30 mouse cellular contexts compared by ENCODE assay signal in genomic region chr2:107304707-107305106, GRCm38 (mm10). TPM values are rescaled to one million over a fixed set of nuclear protein-coding genes. Genes with fewer than 3 reads are reported as not detected.
DNase-seq lines count a peak whose midpoint lies in the region; ATAC-seq and TF ChIP-seq lines count a peak whose summit lies in the region.
"Had no signal": no experiment of that assay in that cellular context is flagged by ENCODE, and none has a peak within 500 bp of the region (broad histone marks: within the 10 kb centered on the region; RNA-seq: fewer than 3 reads in every experiment).

No protein-coding gene starts in this region.

- no peak overlapping the region for H3K4me2 ChIP-seq in heart, embryonic 15.5 days
- H3K4me2 ChIP-seq: forebrain, embryonic 13.5 days; heart, embryonic 12.5 days; hindbrain, embryonic 14.5 days had no signal

- intact Hi-C loops in left cerebral cortex, adult 2 months (cut with DNase I) = no loop called here

- no peaks in the 10 kb centered on the region for H3K9me3 ChIP-seq in heart, embryonic 15.5 days (replicated peaks)
- H3K9me3 ChIP-seq: forebrain, embryonic 10.5 days; forebrain, embryonic 13.5 days; heart, embryonic 12.5 days had no signal

- H3K27me3 ChIP-seq in heart, embryonic 15.5 days = no peaks in the 10 kb centered on the region
- H3K27me3 ChIP-seq: forebrain, embryonic 13.5 days; heart, embryonic 12.5 days had no signal

- no peak overlapping the region for H3K9ac ChIP-seq in heart, embryonic 15.5 days
- H3K9ac ChIP-seq: forebrain, embryonic 13.5 days; heart, embryonic 12.5 days; hindbrain, embryonic 14.5 days had no signal

- 23% methylated on average over 3 of the region's 3 CpGs for WGBS in heart, embryonic 15.5 days

- no peak for DNase-seq in frontal cortex, postnatal 14 days (ENCODE audit: low spot score in 2 of 2)
- DNase-seq in heart, adult 18-20 months = no peak
- DNase-seq in left cerebral cortex, adult 2 months (ENCODE audit: extremely low spot score in 1 of 2, low spot score in 2 of 2) = no peak
- DNase-seq in left cerebral cortex, adult 8-10 months (ENCODE audit: low spot score in 2 of 2) = no peak
- DNase-seq in MN1 (ENCODE audit: low spot score) = peak; percentile 49
- DNase-seq in urinary bladder, postnatal 14 days (ENCODE audit: low spot score) = no peak
- DNase-seq: adrenal gland, adult 8-10 months; adrenal gland, postnatal 25 days; cerebellum, adult 18-20 months; cerebellum, adult 9-10 months; cerebellum, postnatal 14 days; gastrocnemius, postnatal 10 days; gastrocnemius, postnatal 36 days; heart, postnatal 10 days; heart, postnatal 36 days; kidney, adult 18-20 months had no signal

- no peaks in the 10 kb centered on the region; the same call in 1 of the 2 replicates for H3K36me3 ChIP-seq in heart, embryonic 15.5 days
- H3K36me3 ChIP-seq: forebrain, embryonic 10.5 days; heart, embryonic 12.5 days had no signal

- no peak for TF ChIP-seq CTCF in left cerebral cortex, adult 2 months (IDR thresholded peaks at IDR 0.05)

- H3K27ac ChIP-seq in heart, embryonic 15.5 days = 0 out of 2 replicates have a peak overlapping the region, but pooled peaks have one; percentile 70
- peak overlapping the region; percentile 21; the same call in 1 of the 2 replicates for H3K27ac ChIP-seq in left cerebral cortex, adult 2 months
- H3K27ac ChIP-seq: forebrain, embryonic 10.5 days; forebrain, embryonic 13.5 days; hindbrain, embryonic 14.5 days; hindbrain, postnatal 0 days had no signal

- peak; percentile 90 for ATAC-seq in frontal cortex, adult (ENCODE audit: low TSS enrichment)
- ATAC-seq in heart, embryonic 15.5 days (replicated peaks; ENCODE audit: insufficient number of reproducible peaks, insufficient read depth, low FRiP score, low read depth) = no peak
- ATAC-seq: activated CD4-positive, CD25-positive, alpha-beta regulatory T cell, adult 4 months; CD4-positive, CD25-positive, alpha-beta regulatory T cell, adult 4 months; forebrain, embryonic 13.5 days; hindbrain, postnatal 0 days; inflammation-experienced regulatory T-cells, adult 6 months; intestine, embryonic 16.5 days had no signal

- no peak overlapping the region for H3K4me3 ChIP-seq in heart, embryonic 15.5 days
- no peak overlapping the region for H3K4me3 ChIP-seq in left cerebral cortex, adult 2 months
- H3K4me3 ChIP-seq: forebrain, embryonic 10.5 days; forebrain, embryonic 13.5 days; heart, embryonic 12.5 days had no signal

- H3K4me1 ChIP-seq in heart, embryonic 15.5 days (replicated peaks) = peaks cover 14% of the 10 kb centered on the region
- H3K4me1 ChIP-seq: forebrain, embryonic 10.5 days; forebrain, embryonic 13.5 days had no signal

RNA-seq across cellular contexts. Expression of gene Kcna4, which starts 14.3 kb away (rescaled TPM):
- 5.0 and 6.6 TPM in 2 replicates for polyA plus RNA-seq in heart, embryonic 15.5 days (2015; fragmentation: Nextera tagmentation; extraction: Ambion mirVana)
- under 1 TPM; 0.79 to 0.80 TPM for total RNA-seq in heart, adult 18-20 months (2021)
- total RNA-seq in left cerebral cortex, adult 2 months (2021) = 10 to 100 TPM; 36.2 to 39.4 TPM
- 10 to 100 TPM; 41.9 to 58.6 (median 52.6) TPM for total RNA-seq in left cerebral cortex, adult 8-10 months (2022)
- total RNA-seq: gastrocnemius, adult 18-20 months; gastrocnemius, postnatal 36 days; granulocyte monocyte progenitor cell, adult 5-6 weeks; MEL had no signal
- polyA plus RNA-seq: activated CD4-positive, CD25-positive, alpha-beta regulatory T cell, adult 4 months; CD4-positive, CD25-positive, alpha-beta regulatory T cell, adult 4 months; inflammation-experienced regulatory T-cells, adult 6 months had no signal

Comparison
In these comparisons a context has a peak if more than half of its experiments do, and no peak if none do; other contexts are left out.
1. RNA of gene Kcna4, which starts 14.3 kb away (total RNA-seq): 41.9 to 58.6 TPM in left cerebral cortex, adult 8-10 months and 36.2 to 39.4 TPM in left cerebral cortex, adult 2 months; 0.79 to 0.80 TPM in heart, adult 18-20 months; every median in the first group is over 10 times any median in the second.